Mouse (Mus musculus): ENCODE results near the gene Arhgef7. TPM values are rescaled to one million over a fixed set of nuclear protein-coding genes. Genes with fewer than 3 reads are reported as not detected.
"Not testable (repeated sequence)": the region's sequence is repeated elsewhere in the genome, so short reads cannot be mapped to it uniquely, and the experiment has no call there.

Gene Arhgef7
- polyA plus RNA-seq, 1 experiment from 2014 or later = 24.0 TPM

DNA sequence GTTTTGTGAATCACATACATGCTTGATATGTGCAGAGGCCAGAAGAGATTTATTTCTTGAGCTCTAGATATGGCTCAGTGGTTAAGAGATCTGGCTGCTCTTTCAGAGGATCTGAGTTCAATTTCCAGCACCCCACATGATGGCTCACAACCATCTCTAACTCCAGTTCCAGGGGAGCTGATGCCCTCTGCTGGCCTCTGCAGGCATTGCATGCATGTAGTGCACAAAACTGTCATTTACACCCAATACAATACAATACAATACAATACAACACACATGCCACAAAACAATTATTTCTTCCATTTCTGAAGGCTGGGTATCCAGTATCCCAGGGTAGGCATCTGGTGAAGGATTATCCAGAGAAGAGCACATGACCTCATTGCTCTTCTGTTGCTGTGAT lies 140.3 kb downstream of the Arhgef7 start:
- Histone ChIP-seq H3K4me1 (ENCODE audit: control insufficient read depth, insufficient read depth, low read length) (no peaks in the 10 kb centered on the region), H3K4me3 (ENCODE audit: low read length) (no peak overlapping the region), H3K27me3 (replicated peaks; ENCODE audit: control insufficient read depth, insufficient read depth, low read length) (no peaks in the 10 kb centered on the region), H3K36me3 (ENCODE audit: control insufficient read depth, insufficient read depth, low read length) (no peaks in the 10 kb centered on the region), H3K9me3 (ENCODE audit: control insufficient read depth, low read length) (no peaks in the 10 kb centered on the region), H3K4me2 (ENCODE audit: low read depth, low read length) (no peak overlapping the region), H3K27ac (ENCODE audit: low read length) (no peak overlapping the region), H3K9ac (ENCODE audit: low read depth, low read length) (no peak overlapping the region)
- ATAC-seq = no peak

DNA sequence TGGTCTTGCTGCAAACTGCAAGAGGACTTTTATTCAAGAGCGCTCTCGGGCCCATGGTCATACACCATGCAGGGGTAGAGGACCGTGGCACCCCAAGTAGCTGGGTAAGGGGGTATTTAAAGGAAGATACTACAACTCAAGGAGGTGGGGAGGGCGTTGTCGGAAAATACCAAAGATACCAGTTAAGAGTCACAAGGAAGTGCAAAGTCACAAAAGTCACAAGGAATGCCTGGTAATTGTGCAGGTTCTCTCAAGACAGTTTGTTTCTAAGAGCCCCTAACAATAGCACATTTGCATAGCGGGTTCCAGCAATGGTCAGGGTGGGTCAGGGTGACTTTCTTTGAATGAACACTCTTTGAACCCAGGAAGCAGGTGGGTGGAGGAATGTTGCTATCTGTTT lies 146.7 kb downstream of the Arhgef7 start:
- not testable (repeated sequence) for H3K4me3 ChIP-seq (ENCODE audit: low read length); H3K36me3 ChIP-seq (ENCODE audit: control insufficient read depth, insufficient read depth, low read length); ATAC-seq; H3K27ac ChIP-seq (ENCODE audit: low read length); H3K9me3 ChIP-seq (ENCODE audit: control insufficient read depth, low read length); H3K9ac ChIP-seq (ENCODE audit: low read depth, low read length); H3K27me3 ChIP-seq (replicated peaks; ENCODE audit: control insufficient read depth, insufficient read depth, low read length); H3K4me2 ChIP-seq (ENCODE audit: low read depth, low read length); H3K4me1 ChIP-seq (ENCODE audit: control insufficient read depth, insufficient read depth, low read length)
- 92% methylated on average over 6 of the region's 6 CpGs for WGBS

- H3K4me2 ChIP-seq (ENCODE audit: low read depth, low read length) = no peak overlapping the region
- 95% methylated on average over 3 of the region's 3 CpGs for WGBS
- no peak for ATAC-seq
- H3K9ac ChIP-seq (ENCODE audit: low read depth, low read length) = no peak overlapping the region
- no peak overlapping the region for H3K4me3 ChIP-seq (ENCODE audit: low read length)
- peaks cover 4% of the 10 kb centered on the region; the same call in 1 of the 2 replicates for H3K9me3 ChIP-seq (ENCODE audit: control insufficient read depth, low read length)
- H3K36me3 ChIP-seq (ENCODE audit: control insufficient read depth, insufficient read depth, low read length) = no peaks in the 10 kb centered on the region
- H3K27me3 ChIP-seq (replicated peaks; ENCODE audit: control insufficient read depth, insufficient read depth, low read length) = no peaks in the 10 kb centered on the region
- no peaks in the 10 kb centered on the region for H3K4me1 ChIP-seq (ENCODE audit: control insufficient read depth, insufficient read depth, low read length)
- no peak overlapping the region for H3K27ac ChIP-seq (ENCODE audit: low read length)
These were observed 157.1 kb downstream of the Arhgef7 start for GRCm38 (mm10) chr8:11884646-11885045.

Other genes starting within 250 kb of the Arhgef7 start
- 25.5 and 27.6 TPM in 2 replicates for gene Rab20, start 249.0 kb upstream of the Arhgef7 start, polyA plus RNA-seq (2015; fragmentation: Nextera tagmentation; extraction: Ambion mirVana)
- gene Naxd, start 230.2 kb upstream of the Arhgef7 start, polyA plus RNA-seq (2015; fragmentation: Nextera tagmentation; extraction: Ambion mirVana) = 96.8 and 105 TPM in 2 replicates
- gene Cars2, start 176.9 kb upstream of the Arhgef7 start, polyA plus RNA-seq (2015; fragmentation: Nextera tagmentation; extraction: Ambion mirVana) = 28.6 and 32.5 TPM in 2 replicates
- gene Ing1, start 172.2 kb upstream of the Arhgef7 start, polyA plus RNA-seq (2015; fragmentation: Nextera tagmentation; extraction: Ambion mirVana) = 21.5 and 22.0 TPM in 2 replicates
- gene Ankrd10, start 92.0 kb upstream of the Arhgef7 start, polyA plus RNA-seq (2015; fragmentation: Nextera tagmentation; extraction: Ambion mirVana) = 68.9 and 73.5 TPM in 2 replicates
- gene 1700016D06Rik, start 26.7 kb upstream of the Arhgef7 start, polyA plus RNA-seq (2015; fragmentation: Nextera tagmentation; extraction: Ambion mirVana) = not detected in 2 replicates
- 0.37 TPM in 1 of 2 replicates, not detected in the other for gene Tex29, start 112.8 kb downstream of the Arhgef7 start, polyA plus RNA-seq (2015; fragmentation: Nextera tagmentation; extraction: Ambion mirVana)